Mouse (Mus musculus) cerebellum, adult 11 months (tissue): ENCODE data around the gene Myo18b.
A peak's percentile ranks its signal among the peaks of the same experiment; 100 is the strongest.

Experiments used
- DNase-seq: peaks from one replicate; pipeline ENCODE4 v3.0.0; 2022

Gene Myo18b

GRCm38 (mm10) chr5:112895674-112896654 lies at the start of gene Myo18b:
Myo18b (minus strand) TSS chr5:112896362.
- no peak for DNase-seq

- no peak for DNase-seq
These were observed 49.8 kb upstream of the Myo18b start for GRCm38 (mm10) chr5:112945925-112946324.

DNA sequence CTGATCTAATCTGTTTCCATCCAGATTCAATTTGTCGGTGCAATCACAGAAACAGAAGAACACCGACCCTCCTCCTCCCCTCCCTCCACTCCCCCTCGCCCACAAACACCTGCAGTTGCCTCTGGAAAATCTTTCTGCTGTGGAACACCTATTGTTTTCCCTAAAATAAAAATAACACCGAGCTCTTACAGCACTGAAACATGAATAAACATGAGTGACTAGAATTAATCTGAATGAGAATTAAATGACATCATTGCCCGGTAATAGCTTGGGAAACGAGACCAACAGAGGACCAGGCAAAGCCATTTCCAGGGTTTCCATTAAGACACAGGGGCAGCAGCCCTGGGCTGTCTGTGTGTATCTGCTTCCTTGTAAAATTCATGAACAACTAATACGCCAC lies 46.1 kb upstream of the Myo18b start:
- no peak for DNase-seq

- DNase-seq: no peak
These were observed 44.8 kb upstream of the Myo18b start for GRCm38 (mm10) chr5:112941001-112941400.

GRCm38 (mm10) chr5:112936632-112937031 lies 40.5 kb upstream of the Myo18b start:
- no peak for DNase-seq

GRCm38 (mm10) chr5:112935436-112935835 lies 39.3 kb upstream of the Myo18b start:
- no peak for DNase-seq

DNA sequence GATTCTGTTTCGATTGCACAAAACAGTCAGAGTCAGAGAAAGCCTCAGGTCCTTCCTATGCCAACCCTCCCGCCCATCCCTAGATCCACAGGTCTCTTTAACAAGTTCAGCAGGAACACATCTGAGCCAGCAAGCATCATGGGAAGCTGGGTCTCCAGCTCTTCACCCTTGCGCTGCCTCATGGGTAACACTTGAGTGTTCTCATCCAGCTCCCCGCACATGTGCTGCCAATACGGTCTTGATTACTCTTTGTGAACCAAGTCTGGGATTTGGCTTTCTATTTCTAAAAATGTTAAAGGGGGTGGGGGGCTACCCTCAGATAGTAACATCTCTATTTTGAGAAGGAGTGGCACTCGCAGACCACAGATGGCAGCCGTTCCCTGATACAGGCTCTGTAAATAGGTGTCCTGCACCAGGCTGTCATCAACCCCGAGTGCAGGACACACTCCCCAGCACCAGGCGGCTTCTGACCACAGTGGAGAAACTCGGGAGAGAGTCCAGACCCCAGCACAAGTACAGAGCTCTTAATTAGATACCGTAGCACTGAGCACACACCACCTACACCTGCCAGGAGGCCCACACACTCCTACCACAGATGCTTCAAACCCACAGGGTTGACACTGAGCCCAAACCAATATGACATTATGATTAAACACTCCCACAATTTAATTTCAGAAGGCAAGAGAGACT lies 36.9 kb upstream of the Myo18b start:
- no peak for DNase-seq

GRCm38 (mm10) chr5:112931901-112932300 lies 35.7 kb upstream of the Myo18b start:
- DNase-seq: no peak

DNA sequence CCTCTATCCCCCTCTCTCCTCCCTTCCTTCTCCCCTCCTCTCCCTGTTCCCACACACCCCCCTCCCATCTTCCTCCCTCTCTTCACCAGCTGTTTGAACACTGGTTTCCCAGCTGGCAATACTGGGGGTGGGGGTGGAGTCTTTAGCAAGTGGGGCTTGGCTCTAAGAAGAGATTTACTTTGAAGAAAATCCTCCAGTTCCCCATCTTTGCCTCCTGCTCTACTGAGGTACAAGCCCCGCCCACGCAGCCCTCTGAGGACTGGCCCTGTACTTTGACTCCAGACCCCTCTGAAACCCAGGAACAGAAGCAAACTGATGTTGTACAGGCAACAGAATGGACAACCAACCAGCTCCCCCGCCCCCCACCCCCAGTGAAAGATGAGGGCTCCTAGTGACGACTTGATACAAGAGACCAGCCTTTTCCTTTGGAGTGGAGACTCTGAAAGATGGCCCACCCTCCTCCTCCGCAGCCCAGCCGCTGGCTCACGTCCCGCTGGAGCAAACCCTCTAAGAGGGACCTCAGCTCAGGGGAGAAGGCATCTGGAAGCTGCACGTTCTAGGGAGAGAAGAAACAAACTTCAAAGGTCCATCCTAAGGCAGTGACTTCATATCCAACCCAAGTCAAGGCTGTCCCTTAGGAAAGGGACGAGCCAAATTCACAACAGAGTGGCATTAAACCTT lies 32.2 kb upstream of the Myo18b start:
- DNase-seq: no peak

- no peak for DNase-seq
These were observed 29.3 kb upstream of the Myo18b start for GRCm38 (mm10) chr5:112925422-112925821.

- DNase-seq: no peak
These were observed 28.6 kb upstream of the Myo18b start for GRCm38 (mm10) chr5:112924806-112925205.

DNA sequence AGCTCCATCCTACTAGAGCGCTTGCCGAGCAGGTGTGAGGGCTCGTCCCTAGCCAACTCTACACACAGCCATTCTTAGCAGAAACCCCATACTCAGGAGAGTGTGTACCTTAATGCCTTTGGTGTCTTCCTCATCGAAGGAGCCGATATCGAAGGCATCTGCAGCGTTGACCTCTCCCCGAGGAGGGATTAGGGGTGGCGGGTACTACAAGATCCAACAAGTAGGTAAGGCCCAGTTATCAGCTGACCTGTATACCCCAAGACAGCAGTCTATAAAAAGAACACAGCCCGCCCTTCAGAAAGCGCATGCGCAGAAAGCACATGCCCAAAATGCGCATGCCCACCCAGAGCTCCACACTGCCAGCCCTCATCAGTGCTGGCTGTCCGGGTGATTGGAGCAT lies 27.7 kb upstream of the Myo18b start:
- no peak for DNase-seq

GRCm38 (mm10) chr5:112921914-112922313 lies 25.8 kb upstream of the Myo18b start:
- no peak for DNase-seq

- DNase-seq: no peak
These were observed 14.2 kb upstream of the Myo18b start for GRCm38 (mm10) chr5:112910381-112910780.

DNA sequence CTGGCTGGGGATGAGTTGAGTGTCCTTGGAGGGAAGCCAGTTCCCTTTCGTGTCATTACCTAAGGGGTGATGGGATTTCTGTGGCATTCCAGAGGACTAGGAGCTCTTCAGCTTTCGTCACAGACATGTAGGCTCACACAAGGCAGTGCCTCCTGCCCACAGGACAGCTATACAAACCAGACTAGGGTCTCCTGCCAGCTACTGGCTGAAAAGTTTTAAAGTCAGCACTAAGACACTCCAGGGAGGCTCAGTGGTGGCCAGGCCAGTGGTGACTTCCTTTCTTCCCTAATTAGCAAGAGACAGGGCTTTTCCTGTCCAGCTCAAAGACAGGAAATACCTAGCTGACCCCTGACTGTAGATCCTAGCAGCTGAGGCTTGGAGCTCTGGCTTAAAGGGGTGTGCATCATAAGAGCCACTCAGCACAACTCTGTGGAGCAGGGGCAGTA lies 12.0 kb upstream of the Myo18b start:
- no peak for DNase-seq

GRCm38 (mm10) chr5:112907504-112907903 lies 11.3 kb upstream of the Myo18b start:
- DNase-seq: no peak

- DNase-seq: no peak
These were observed 2.6 kb downstream of the Myo18b start for GRCm38 (mm10) chr5:112893462-112894060.

GRCm38 (mm10) chr5:112892411-112892810 lies 3.8 kb downstream of the Myo18b start:
- DNase-seq: no peak

GRCm38 (mm10) chr5:112888651-112889050 lies 7.5 kb downstream of the Myo18b start:
- no peak for DNase-seq

GRCm38 (mm10) chr5:112886687-112887491 lies 9.3 kb downstream of the Myo18b start:
- DNase-seq: peak; percentile 52

GRCm38 (mm10) chr5:112877391-112878115 lies 18.6 kb downstream of the Myo18b start:
- DNase-seq: no peak
